Mouse (Mus musculus) hindbrain, postnatal 0 days (tissue): Measurements from ENCODE around the gene Gtpbp6. TPM values are rescaled to one million over a fixed set of nuclear protein-coding genes. Genes with fewer than 3 reads are reported as not detected.

Experiments
- ATAC-seq: fragments of 200-750 bp; cut with Nextera tagmentation; 2 replicates; pipeline ENCODE4 v1.8.0; 2017; ENCODE audit warnings: mild to moderate bottlenecking, moderate TSS enrichment, moderate library complexity
- DNase-seq: peaks from one replicate; pipeline ENCODE4 v3.0.0-alpha.2; 2015; ENCODE audit warnings: low spot score
- H3K27ac ChIP-seq: fragments of 300-500 bp; sonication (generic); 2 replicates; pipeline ENCODE4 v1.5.1; 2014; ENCODE audit warnings: mild to moderate bottlenecking
- H3K27me3 ChIP-seq: fragments of 300-500 bp; sonication (generic); 2 replicates; pipeline ENCODE4 v1.6.1; 2014; ENCODE audit warnings: low read length, mixed read lengths; ENCODE audit not compliant: insufficient read depth
- H3K36me3 ChIP-seq: fragments of 300-500 bp; sonication (generic); 2 replicates; pipeline ENCODE4 v1.6.1; 2014; ENCODE audit warnings: low read length, mixed read lengths; ENCODE audit not compliant: insufficient read depth
- H3K4me1 ChIP-seq: fragments of 300-500 bp; sonication (generic); 2 replicates; pipeline ENCODE4 v1.6.1; 2014; ENCODE audit warnings: antibody characterized with exemption, low read length, mixed read lengths; ENCODE audit not compliant: insufficient read depth
- H3K4me2 ChIP-seq: fragments of 300-500 bp; sonication (generic); 2 replicates; pipeline ENCODE4 v1.6.1; 2014; ENCODE audit warnings: low read depth, mild to moderate bottlenecking, low read length, moderate library complexity, mixed read lengths
- H3K4me3 ChIP-seq: fragments of 300-500 bp; sonication (generic); 2 replicates; pipeline ENCODE4 v1.5.1; 2014; ENCODE audit warnings: low read length
- H3K9ac ChIP-seq: fragments of 300-500 bp; sonication (generic); replicated peaks from 2 replicates; pipeline ENCODE4 v1.6.1; 2014; ENCODE audit warnings: mild to moderate bottlenecking, low read length, moderate library complexity, mixed read lengths
- H3K9me3 ChIP-seq: fragments of 300-500 bp; sonication (generic); 2 replicates; pipeline ENCODE4 v1.6.1; 2016; ENCODE audit warnings: low read length, mixed read lengths
- CTCF ChIP-seq: IDR thresholded peaks from 2 replicates; pipeline ENCODE4 v1.5.1; 2016; ENCODE audit warnings: antibody characterized with exemption, control low read depth, low read depth
- WGBS: fragments of 180-500 bp; shearing (Covaris S2); extraction: QIAGEN DNeasy Blood & Tissue Kit; methylation state at CpG from one replicate; pipeline ENCODE4 v1.1.7; 2014; 5-methylcytosine and 5-hydroxymethylcytosine counted together
- polyA plus RNA-seq: library from polyadenylated mRNA; unstranded; fragments of >200 nt; fragmentation: Nextera tagmentation; extraction: Ambion mirVana; gene quantifications from 2 replicates; pipeline ENCODE4 v1.2.1, GENCODE M21; 2015
- total RNA-seq: library from RNA; depleted of rRNA; stranded (reverse); fragments of >200 nt; gene quantifications from 2 replicates; pipeline ENCODE4 v1.2.3, GENCODE M21; 2014; rRNA removed

The Gtpbp6 gene
- total RNA-seq (77.1 and 90.3 TPM in 2 replicates), polyA plus RNA-seq (55.9 and 61.6 TPM in 2 replicates)

DNA sequence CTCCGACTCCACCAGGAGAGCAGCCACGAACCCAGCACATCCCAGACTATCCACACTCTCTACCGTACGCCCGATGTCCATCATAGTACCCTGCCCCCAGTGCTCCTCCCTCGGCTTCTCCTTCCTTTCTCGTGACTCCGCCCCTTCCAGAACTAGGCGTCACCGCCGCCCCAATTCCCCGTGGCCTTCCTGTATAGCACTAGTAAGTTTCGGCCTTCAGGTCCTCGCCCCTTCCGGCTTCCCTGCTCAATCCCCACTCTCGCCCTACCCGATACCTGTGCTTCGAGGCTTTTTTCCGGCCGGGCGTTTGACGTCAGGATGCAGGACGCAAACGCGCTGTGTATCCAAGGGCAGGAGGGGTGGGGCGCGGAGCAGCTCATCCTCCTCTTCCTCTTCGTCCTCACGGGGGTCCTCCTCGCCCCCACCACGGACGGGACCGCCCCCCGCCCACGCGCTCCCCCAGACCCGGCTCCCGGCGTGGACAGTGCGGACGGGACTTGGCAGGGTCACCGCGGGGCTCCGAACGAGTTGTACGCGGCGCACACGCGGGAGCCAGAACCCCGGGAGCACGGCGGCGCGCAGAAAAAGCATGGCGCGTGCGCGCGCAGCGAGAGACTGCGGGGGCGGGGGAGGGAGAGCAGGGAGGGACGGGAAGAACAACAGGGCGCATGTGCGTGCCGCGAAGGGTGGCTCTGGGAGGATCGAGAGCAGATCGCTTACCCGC lies at the start of gene Gtpbp6:
Gene Gtpbp6, minus strand, starts transcription at position 617 of the 724 bp plus-strand sequence.
- Histone ChIP-seq H3K27me3 (no peaks in the 10 kb centered on the region), H3K9ac (peak within 1 kb of the TSS; percentile 86), H3K36me3 (peaks cover 36% of the 10 kb centered on the region), H3K4me2 (peak within 1 kb of the TSS; percentile 79), H3K27ac (peak within 1 kb of the TSS; percentile 98), H3K4me3 (peak within 1 kb of the TSS; percentile 76), H3K9me3 (no peaks in the 10 kb centered on the region), H3K4me1 (peaks cover 6% of the 10 kb centered on the region)
- DNase-seq (peak; percentile 97), ATAC-seq (peak; percentile 80)
- WGBS, result under 1% methylated on average over 71 of the region's 71 CpGs
- TF ChIP-seq CTCF, result no peak

DNA sequence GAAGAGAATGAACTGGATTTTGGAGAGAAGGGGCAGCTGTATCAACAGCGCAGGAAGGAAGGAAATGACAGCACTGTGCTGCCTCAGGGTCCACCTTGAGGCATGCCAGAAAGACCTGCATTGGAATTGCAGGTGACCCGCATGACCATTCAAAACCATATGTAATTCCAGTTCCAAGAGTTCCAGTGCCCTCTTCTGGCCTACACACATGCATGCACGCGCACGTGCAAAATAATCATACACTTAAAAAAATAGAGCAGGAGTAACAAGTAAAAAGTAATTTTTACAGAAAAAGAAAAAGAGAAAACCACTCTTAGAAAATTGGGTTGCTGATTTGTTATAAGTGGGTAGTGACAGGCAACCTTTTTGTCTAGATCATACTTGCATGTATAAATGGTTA lies 35.0 kb upstream of the Gtpbp6 start:
- Histone ChIP-seq H3K9ac (no peak overlapping the region), H3K27me3 (no peaks in the 10 kb centered on the region), H3K9me3 (no peaks in the 10 kb centered on the region), H3K4me3 (no peak overlapping the region), H3K27ac (no peak overlapping the region), H3K4me2 (no peak overlapping the region), H3K36me3 (peaks cover 50% of the 10 kb centered on the region), H3K4me1 (no peaks in the 10 kb centered on the region)
- WGBS, result 92% methylated on average over 5 of the region's 5 CpGs
- DNase-seq (peak; percentile 15), ATAC-seq (no peak)
- TF ChIP-seq CTCF, result peak; percentile 55

DNA sequence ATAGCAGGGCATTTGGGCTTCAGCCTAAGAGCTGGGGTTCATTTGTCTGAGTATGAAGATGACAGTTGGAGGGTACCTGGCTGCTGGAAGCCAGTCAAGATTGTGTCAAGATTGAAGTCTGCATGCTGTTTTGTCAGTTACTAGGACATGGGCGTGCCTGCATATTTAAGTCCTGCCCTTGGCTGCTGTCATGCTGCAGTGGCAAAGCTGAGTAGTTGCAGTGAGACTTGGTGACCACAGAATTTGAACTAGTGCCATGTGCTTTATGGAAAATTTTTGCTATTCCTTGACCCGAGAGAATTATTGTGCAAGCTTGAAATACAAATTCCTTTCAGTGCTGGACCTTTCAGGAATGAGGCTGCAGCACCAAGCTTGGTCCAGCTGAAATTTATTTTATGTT lies 34.3 kb upstream of the Gtpbp6 start:
- H3K4me2 ChIP-seq, result no peak overlapping the region
- TF ChIP-seq CTCF, result no peak
- DNase-seq (no peak), ATAC-seq (no peak)
- H3K9ac ChIP-seq, result no peak overlapping the region
- WGBS, result 91% methylated on average over 2 of the region's 2 CpGs
- no peaks in the 10 kb centered on the region for H3K4me1 ChIP-seq
- no peak overlapping the region for H3K4me3 ChIP-seq
- H3K36me3 ChIP-seq, result peaks cover 45% of the 10 kb centered on the region; the same call in 1 of the 2 replicates
- no peak overlapping the region for H3K27ac ChIP-seq
- H3K27me3 ChIP-seq, result no peaks in the 10 kb centered on the region
- no peaks in the 10 kb centered on the region for H3K9me3 ChIP-seq

DNA sequence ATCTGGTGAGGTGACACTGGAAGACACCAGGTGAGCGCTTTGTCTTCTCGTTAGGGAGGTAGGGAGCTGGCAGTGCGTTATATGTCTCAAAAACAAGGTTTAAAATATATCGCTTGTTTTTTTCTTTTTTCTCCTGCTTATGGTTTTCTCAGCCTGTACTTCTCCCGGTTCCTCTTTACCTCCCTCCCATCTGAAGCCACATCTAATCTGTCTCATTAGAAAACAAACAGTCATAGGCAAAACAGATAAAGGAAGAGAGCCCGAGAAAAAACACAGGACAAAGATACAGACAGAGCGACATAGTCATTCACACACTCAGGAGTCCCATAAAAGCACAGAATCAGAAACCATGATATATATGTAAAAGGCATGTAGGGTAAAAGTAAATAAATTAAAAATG lies 32.4 kb upstream of the Gtpbp6 start:
- no peaks in the 10 kb centered on the region for H3K9me3 ChIP-seq
- H3K36me3 ChIP-seq, result peaks cover 29% of the 10 kb centered on the region; the same call in 1 of the 2 replicates
- no peaks in the 10 kb centered on the region for H3K4me1 ChIP-seq
- H3K27me3 ChIP-seq, result no peaks in the 10 kb centered on the region
- no peak overlapping the region for H3K4me2 ChIP-seq
- no peak overlapping the region for H3K4me3 ChIP-seq
- H3K27ac ChIP-seq, result no peak overlapping the region
- no peak overlapping the region for H3K9ac ChIP-seq
- ATAC-seq (no peak), DNase-seq (no peak)
- WGBS, result 95% methylated on average over 7 of the region's 7 CpGs
- no peak for TF ChIP-seq CTCF

DNA sequence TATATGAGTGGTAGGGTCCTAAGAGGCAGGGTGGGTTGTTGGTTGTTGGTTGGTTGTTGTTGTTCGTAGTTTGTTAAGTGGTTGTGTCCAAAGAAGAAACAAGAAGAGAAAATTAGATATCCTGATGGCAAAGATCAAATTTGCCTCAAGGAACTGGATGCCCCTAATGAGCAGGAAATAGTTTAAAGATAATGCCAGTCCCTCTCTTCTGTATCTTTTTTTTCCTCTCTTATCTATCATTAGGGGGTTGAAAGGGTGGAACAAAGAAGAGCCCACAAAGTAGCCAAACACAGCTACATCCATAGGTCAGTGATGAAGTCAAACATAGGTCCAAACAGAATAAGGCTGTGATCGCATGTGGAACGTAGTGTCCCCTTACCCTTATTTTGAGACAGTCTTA lies 31.3 kb upstream of the Gtpbp6 start:
- H3K27ac ChIP-seq, result no peak overlapping the region
- no peak for TF ChIP-seq CTCF
- H3K9ac ChIP-seq, result no peak overlapping the region
- DNase-seq, result no peak
- ATAC-seq, result no peak
- no peaks in the 10 kb centered on the region for H3K9me3 ChIP-seq
- 95% methylated on average over 3 of the region's 3 CpGs for WGBS
- no peaks in the 10 kb centered on the region for H3K4me1 ChIP-seq
- no peak overlapping the region for H3K4me3 ChIP-seq
- H3K4me2 ChIP-seq, result no peak overlapping the region
- no peaks in the 10 kb centered on the region for H3K27me3 ChIP-seq
- H3K36me3 ChIP-seq, result peaks cover 20% of the 10 kb centered on the region; the same call in 1 of the 2 replicates

DNA sequence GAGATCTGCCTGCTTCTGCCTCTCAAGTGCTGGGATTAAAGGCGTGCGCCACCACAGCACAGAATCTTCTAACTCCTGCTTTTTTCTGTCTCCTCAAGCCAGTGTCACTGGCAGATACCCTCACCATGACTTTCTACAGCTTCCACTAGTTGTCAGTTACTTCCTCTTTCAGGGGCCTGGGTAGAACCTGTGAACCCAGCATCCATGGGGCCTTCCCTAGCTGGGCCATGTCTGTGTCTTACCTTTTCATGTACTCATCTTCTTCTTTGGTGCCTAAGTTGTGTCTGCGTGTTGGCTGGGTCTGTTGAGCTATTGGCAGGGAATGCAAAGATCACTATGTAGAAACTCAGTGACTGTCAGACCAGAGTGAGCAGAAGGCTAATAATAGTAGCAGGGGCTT lies 29.8 kb upstream of the Gtpbp6 start:
- no peak overlapping the region for H3K4me2 ChIP-seq
- peaks cover 11% of the 10 kb centered on the region; the same call in 1 of the 2 replicates for H3K36me3 ChIP-seq
- WGBS, result 96% methylated on average over 3 of the region's 3 CpGs
- H3K9ac ChIP-seq, result no peak overlapping the region
- H3K27ac ChIP-seq, result no peak overlapping the region
- DNase-seq (no peak), ATAC-seq (no peak)
- H3K4me3 ChIP-seq, result no peak overlapping the region
- TF ChIP-seq CTCF, result no peak
- no peaks in the 10 kb centered on the region for H3K27me3 ChIP-seq
- no peaks in the 10 kb centered on the region for H3K4me1 ChIP-seq
- H3K9me3 ChIP-seq, result no peaks in the 10 kb centered on the region

DNA sequence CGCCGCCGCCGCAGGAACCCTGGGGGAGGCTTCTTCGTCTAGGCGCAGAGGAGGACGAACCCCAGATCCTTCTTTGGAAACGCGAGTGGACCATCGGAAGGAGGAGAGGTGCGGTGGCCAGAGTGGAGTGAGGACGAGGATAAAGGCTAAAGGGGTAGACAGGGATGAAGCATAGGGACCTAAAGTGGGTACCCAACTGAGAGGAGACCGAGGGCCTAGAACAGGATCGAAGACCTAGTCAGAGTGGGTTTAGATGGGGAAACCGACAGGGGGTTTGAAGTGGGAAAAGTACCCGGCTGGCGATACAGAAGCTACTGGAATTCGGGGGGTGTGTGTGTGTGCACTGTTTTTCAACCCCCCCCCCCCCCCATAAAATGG lies 28.1 kb upstream of the Gtpbp6 start:
- peak; percentile 24 for DNase-seq
- no peak for TF ChIP-seq CTCF
- no peaks in the 10 kb centered on the region for H3K4me1 ChIP-seq
- WGBS, result 5% methylated on average over 18 of the region's 18 CpGs
- peak overlapping the region; percentile 86 for H3K4me3 ChIP-seq
- H3K36me3 ChIP-seq, result peaks cover 5% of the 10 kb centered on the region; the same call in 1 of the 2 replicates
- no peaks in the 10 kb centered on the region for H3K27me3 ChIP-seq
- H3K9me3 ChIP-seq, result no peaks in the 10 kb centered on the region
- peak overlapping the region; percentile 83 for H3K27ac ChIP-seq
- peak overlapping the region; percentile 75 for H3K9ac ChIP-seq
- H3K4me2 ChIP-seq, result peak overlapping the region; percentile 83
- ATAC-seq, result no peak
